Mouse (Mus musculus): ENCODE results near the gene Map9.
"Not testable (repeated sequence)": the region's sequence is repeated elsewhere in the genome, so short reads cannot be mapped to it uniquely, and the experiment has no call there.

Gene Map9

DNA sequence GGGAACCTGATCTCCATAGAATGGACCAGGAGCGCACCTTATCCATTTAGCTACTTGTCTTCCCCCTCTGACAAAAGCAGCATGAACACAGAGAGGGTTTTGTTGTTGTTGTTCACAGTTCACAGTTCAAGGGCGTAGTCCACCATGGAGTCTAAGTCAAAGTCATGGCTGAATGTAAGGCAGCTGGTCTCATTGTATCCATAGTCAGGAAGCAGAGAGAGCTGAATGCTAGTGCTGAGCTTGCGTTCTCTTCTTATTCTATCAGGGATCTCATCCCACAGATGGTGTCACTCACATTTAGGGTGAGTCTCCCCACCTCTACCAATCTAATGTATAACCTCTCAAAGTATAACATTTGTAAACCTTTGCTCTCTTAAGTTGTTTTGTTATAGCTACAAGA is 60.1 kb downstream of the Map9 start:
- DNase-seq = no peak

DNA sequence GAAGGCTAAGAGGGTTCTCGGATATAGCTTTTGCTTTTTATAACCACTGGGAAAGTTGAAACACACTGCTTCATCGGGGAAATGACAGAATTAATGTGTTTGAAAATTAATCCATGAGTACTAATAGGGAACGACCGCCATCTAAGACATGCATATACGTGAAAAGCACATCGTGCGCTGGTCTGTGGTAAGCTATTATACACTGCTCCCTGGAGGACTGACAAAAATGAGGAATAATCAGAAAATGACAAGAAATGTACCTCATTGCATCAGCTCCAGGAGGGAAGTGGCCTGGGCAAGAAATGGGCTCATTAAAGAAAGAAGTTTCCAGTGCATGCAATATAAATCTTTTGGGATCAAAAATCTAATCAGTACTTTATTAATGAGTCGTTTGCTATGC is 77.5 kb downstream of the Map9 start:
- no peak for DNase-seq

DNA sequence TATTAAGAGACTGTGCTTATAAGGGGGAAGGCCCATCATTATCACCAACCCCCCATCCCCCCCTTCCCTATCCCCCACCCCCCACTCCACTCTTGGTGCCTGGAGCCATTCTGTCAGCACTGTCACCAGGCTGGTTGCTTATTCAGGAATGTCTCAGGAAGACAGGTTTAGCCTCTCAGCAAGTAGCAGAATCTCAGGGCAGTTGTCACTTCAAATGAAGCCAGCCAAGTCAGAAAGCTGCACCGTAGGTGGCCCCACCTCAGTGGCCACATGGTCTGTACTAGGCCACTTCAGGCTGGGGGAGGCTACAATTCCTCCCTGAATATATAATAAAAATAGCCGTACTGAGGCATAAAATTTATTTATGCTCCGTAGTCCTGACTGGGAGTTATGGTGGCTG is 83.1 kb downstream of the Map9 start:
- no peak for DNase-seq

DNA sequence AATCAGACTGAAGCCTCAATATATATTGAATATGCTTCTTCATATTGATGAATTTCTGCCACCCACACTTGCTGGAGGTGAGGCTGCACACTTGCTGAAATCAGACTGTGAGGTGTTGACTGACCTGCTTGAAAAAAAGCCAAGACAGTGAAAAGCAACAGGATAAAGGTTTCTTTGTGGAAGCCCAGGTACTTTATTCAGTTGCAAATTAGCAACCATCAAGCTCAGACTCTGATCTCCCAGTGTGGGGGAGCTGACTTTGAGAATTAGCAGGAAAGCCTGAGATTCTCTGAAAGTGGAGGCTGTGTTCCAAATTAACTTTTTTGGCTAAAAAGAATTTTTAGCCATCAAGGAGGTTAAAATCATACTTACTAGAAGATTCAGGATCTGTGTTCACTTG is 83.8 kb downstream of the Map9 start:
- DNase-seq = not testable (repeated sequence)
